Mouse (Mus musculus) bone marrow macrophage, adult 2 months (primary cell): ENCODE measurements around the gene Myh2.

Source experiments
- CTCF ChIP-seq: IDR thresholded peaks from 2 replicates; pipeline ENCODE4 v1.5.1; 2012; ENCODE audit warnings: low read depth, mild to moderate bottlenecking, low read length, moderate library complexity
- POLR2A ChIP-seq: IDR thresholded peaks from 2 replicates; pipeline ENCODE4 v1.6.1; 2012; ENCODE audit warnings: mild to moderate bottlenecking, low read depth, low read length, borderline replicate concordance

DNA sequence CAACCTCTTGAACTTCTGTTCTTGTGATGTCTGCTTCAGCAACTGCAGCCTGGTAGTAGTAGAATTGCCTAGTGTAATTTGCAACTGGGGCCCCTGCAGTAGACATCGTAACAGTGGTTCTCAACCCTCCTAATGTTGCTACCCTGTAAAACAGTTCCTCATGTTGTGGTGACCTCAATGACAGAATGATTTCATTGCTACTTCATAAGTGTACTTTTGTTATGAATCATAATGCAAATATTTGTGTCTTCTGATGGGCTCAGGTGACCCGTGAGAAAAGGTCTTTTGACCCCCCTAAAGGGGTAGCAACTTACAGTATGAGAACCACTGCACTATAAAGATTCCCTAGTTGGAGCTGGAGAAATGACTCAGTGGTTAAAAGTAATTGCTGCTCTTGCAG lies 1.6 kb downstream of the Myh2 start:
- TF ChIP-seq CTCF (no peak), POLR2A (no peak)
